Mouse (Mus musculus): Measurements from ENCODE around the gene Nup160. TPM values are rescaled to one million over a fixed set of nuclear protein-coding genes. Genes with fewer than 3 reads are reported as not detected.

The Nup160 gene
- polyA plus RNA-seq, 1 experiment from 2014 or later, result 71.3 TPM

- H3K4me3 ChIP-seq, result no peak overlapping the region
- H3K27me3 ChIP-seq (replicated peaks; ENCODE audit: low read depth, poor library complexity, severe bottlenecking), result no peaks in the 10 kb centered on the region
- 97% methylated on average over 3 of the region's 3 CpGs for WGBS
- H3K36me3 ChIP-seq (replicated peaks), result peaks cover 97% of the 10 kb centered on the region
- no peaks in the 10 kb centered on the region for H3K4me1 ChIP-seq
- no peaks in the 10 kb centered on the region for H3K9me3 ChIP-seq
- no peak for DNase-seq (ENCODE audit: low spot score)
- no peak overlapping the region for H3K27ac ChIP-seq (replicated peaks)
These were observed 77.2 kb downstream of the Nup160 start for GRCm38 (mm10) chr2:90754188-90754587.

DNA sequence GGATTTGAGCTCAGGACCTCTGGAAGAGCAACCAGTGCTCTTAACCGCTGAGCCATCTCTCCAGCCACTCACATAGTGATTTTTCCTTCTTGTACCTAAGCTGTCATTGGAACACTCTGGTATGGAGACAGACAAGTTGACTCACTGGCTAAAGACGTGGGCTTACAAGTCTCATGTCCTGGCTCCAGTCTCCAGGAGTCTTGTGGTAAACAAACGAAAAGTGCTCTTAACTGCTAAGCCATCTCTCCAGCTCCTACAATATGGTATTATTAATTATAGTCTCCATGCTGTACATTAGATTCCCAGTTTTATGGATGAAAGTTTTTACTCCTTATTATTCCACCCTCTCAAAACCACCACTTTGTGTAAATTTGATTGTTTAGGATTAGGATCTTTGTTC, 88.1 kb downstream of the Nup160 start:
- Histone ChIP-seq H3K4me1 (no peaks in the 10 kb centered on the region), H3K27me3 (replicated peaks; ENCODE audit: low read depth, poor library complexity, severe bottlenecking) (no peaks in the 10 kb centered on the region), H3K9me3 (no peaks in the 10 kb centered on the region), H3K36me3 (replicated peaks) (peaks cover 99% of the 10 kb centered on the region), H3K4me3 (no peak overlapping the region), H3K27ac (replicated peaks) (no peak overlapping the region)
- DNase-seq (ENCODE audit: low spot score), result no peak
- WGBS, result 84% methylated on average over 3 of the region's 3 CpGs

DNA sequence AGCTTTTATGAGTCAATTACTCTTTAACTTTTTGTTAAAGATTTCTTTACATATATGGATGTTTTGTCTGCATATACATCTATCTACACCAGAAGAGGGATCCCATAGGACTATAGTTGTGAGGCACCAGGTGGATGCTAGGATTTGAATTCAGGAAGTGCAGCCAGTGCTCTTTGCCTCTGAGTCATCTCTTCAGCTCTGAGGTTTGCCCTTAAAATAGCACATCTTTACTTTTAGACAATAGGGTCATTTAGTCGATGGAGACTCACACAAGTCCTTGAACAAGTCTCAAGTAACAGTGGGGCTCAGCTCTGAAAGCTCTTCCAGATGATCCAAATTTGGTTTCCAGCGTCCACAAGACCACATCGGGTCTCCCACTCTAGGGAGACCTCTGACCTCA, 104.3 kb downstream of the Nup160 start:
- Histone ChIP-seq H3K4me1 (peaks cover 19% of the 10 kb centered on the region), H3K9me3 (no peaks in the 10 kb centered on the region), H3K36me3 (replicated peaks) (peaks cover 52% of the 10 kb centered on the region), H3K27me3 (replicated peaks; ENCODE audit: low read depth, poor library complexity, severe bottlenecking) (peaks cover 12% of the 10 kb centered on the region), H3K4me3 (no peak overlapping the region), H3K27ac (replicated peaks) (no peak overlapping the region)
- 22% methylated on average over 3 of the region's 3 CpGs for WGBS
- DNase-seq (ENCODE audit: low spot score), result peak; percentile 42

DNA sequence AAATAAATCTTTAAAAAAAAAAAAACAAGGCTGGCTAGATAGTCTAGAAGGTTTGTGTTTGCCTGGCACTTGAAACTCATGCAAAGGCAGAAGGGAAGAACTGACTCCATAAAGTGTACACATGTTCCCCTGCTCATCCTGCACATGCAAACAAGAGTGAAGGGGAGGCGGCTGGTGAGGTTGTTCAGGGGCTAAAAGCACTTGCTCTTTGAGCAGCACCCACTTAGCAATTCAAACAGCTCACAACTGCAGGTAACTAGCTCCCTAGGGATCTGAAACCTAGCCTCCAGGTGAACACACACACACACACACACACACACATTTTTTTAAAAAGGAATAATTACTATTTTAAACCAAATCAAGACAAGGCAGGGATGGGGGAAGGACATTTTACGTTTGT, 104.9 kb downstream of the Nup160 start:
- WGBS, result 32% methylated on average over 2 of the region's 2 CpGs
- H3K9me3 ChIP-seq, result no peaks in the 10 kb centered on the region
- peaks cover 46% of the 10 kb centered on the region for H3K36me3 ChIP-seq (replicated peaks)
- H3K27ac ChIP-seq (replicated peaks), result 0 out of 2 replicates have a peak overlapping the region, but pooled peaks have one; percentile 65
- peaks cover 12% of the 10 kb centered on the region for H3K27me3 ChIP-seq (replicated peaks; ENCODE audit: low read depth, poor library complexity, severe bottlenecking)
- no peak for DNase-seq (ENCODE audit: low spot score)
- H3K4me3 ChIP-seq, result peak overlapping the region; percentile 61; the same call in 1 of the 2 replicates
- peaks cover 19% of the 10 kb centered on the region for H3K4me1 ChIP-seq

GRCm38 (mm10) chr2:90782458-90782857, 105.4 kb downstream of the Nup160 start, which contains the start of gene Agbl2:
Agbl2 (plus strand) TSS chr2:90782727.
- peak; percentile 69 for DNase-seq (ENCODE audit: low spot score)
- Histone ChIP-seq H3K27ac (replicated peaks) (peak within 1 kb of the TSS; percentile 65), H3K9me3 (no peaks in the 10 kb centered on the region), H3K27me3 (replicated peaks; ENCODE audit: low read depth, poor library complexity, severe bottlenecking) (peaks cover 12% of the 10 kb centered on the region), H3K4me3 (peak within 1 kb of the TSS; percentile 61), H3K36me3 (replicated peaks) (peaks cover 41% of the 10 kb centered on the region), H3K4me1 (peaks cover 19% of the 10 kb centered on the region)
- 4% methylated on average over 11 of the region's 11 CpGs for whole genome bisulfite sequencing

DNA sequence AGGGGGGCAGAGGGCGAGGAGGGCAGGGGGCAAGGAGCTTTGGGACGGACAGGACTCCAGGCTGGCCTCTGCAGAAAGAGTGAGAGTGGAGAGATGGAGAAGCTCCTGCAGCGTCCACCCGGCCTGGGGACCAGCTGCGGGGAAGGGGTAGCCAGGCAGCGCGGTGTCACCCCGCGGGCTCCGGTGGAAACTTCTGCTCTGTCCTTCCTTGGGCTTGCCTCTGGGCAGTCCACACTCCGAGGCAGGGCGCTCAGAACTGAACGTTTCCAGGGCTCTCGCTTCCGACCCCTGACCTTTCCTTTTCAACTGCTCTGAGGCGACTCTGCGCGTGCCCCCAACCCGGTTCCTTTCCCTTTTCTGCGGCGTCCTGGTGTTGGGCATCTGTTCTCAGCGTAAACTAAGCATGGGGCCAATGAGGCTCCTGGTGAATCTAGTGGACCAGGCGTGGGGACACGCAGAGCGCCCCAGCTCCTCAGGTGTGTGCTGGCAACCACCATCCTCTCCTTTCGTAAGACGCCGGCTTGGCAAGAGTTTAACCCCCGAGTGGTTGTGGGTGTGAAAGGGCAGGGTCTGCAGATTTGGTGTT, 106.0 kb downstream of the Nup160 start:
- Histone ChIP-seq H3K36me3 (replicated peaks) (peaks cover 36% of the 10 kb centered on the region), H3K9me3 (no peaks in the 10 kb centered on the region), H3K27me3 (replicated peaks; ENCODE audit: low read depth, poor library complexity, severe bottlenecking) (peaks cover 12% of the 10 kb centered on the region), H3K27ac (replicated peaks) (peak overlapping the region; percentile 65), H3K4me3 (peak overlapping the region; percentile 61), H3K4me1 (peaks cover 19% of the 10 kb centered on the region)
- peak; percentile 56 for DNase-seq (ENCODE audit: low spot score)
- 2% methylated on average over 28 of the region's 29 CpGs for WGBS

Other genes starting within 250 kb of the Nup160 start
- 2.4 and 2.7 TPM in 2 replicates for gene Ptprj, start 96.6 kb upstream of the Nup160 start, polyA plus RNA-seq (2016; fragmentation: Nextera tagmentation; extraction: Ambion mirVana)
- gene Fnbp4, start 68.2 kb downstream of the Nup160 start, polyA plus RNA-seq (2016; fragmentation: Nextera tagmentation; extraction: Ambion mirVana), result 121 and 122 TPM in 2 replicates
- 0.60 and 0.88 TPM in 2 replicates for gene Agbl2, start 105.5 kb downstream of the Nup160 start, polyA plus RNA-seq (2016; fragmentation: Nextera tagmentation; extraction: Ambion mirVana)
- gene Mtch2, start 169.9 kb downstream of the Nup160 start, polyA plus RNA-seq (2016; fragmentation: Nextera tagmentation; extraction: Ambion mirVana), result 248 and 251 TPM in 2 replicates
- gene C1qtnf4, start 208.6 kb downstream of the Nup160 start, polyA plus RNA-seq (2016; fragmentation: Nextera tagmentation; extraction: Ambion mirVana), result 2.8 and 4.9 TPM in 2 replicates
- 58.1 and 59.4 TPM in 2 replicates for gene Kbtbd4, start 227.5 kb downstream of the Nup160 start, polyA plus RNA-seq (2016; fragmentation: Nextera tagmentation; extraction: Ambion mirVana)
- gene Ndufs3, start 227.6 kb downstream of the Nup160 start, polyA plus RNA-seq (2016; fragmentation: Nextera tagmentation; extraction: Ambion mirVana), result 201 and 206 TPM in 2 replicates

Measured in embryonic facial prominence, embryonic 10.5 days (tissue).